Mouse (Mus musculus) fibroblast of lung, adult 2 months (primary cell): ENCODE data around the gene Rnf38.

Source experiments
- DNase-seq: peaks from one replicate; pipeline ENCODE4 v3.0.0-alpha.2; 2011; ENCODE audit warnings: low read depth

Gene Rnf38

GRCm38 (mm10) chr4:44119410-44120201 is 114.0 kb downstream of the Rnf38 start:
- DNase-seq: no peak

DNA sequence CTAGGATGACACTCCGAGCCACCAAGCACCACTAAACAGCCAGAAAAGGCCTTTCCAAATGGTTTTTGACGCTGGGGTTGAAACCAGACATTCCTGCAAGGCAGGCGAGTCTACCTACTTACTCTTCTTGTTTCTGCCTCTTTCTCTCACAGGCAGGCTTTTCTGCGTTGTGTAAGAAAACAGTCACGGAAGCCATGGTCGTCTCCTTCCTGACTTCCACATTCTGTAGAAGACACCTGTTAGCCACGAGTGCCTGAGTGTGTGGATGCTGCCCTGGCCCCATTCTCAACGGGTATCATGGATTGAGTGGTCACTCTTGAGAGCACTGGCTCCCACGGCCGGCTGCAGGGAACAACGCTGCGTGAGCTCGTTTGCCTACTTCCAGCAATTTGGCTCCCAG is 118.5 kb downstream of the Rnf38 start:
- DNase-seq: no peak

- no peak for DNase-seq
These were observed 120.0 kb downstream of the Rnf38 start for GRCm38 (mm10) chr4:44113393-44114138.

DNA sequence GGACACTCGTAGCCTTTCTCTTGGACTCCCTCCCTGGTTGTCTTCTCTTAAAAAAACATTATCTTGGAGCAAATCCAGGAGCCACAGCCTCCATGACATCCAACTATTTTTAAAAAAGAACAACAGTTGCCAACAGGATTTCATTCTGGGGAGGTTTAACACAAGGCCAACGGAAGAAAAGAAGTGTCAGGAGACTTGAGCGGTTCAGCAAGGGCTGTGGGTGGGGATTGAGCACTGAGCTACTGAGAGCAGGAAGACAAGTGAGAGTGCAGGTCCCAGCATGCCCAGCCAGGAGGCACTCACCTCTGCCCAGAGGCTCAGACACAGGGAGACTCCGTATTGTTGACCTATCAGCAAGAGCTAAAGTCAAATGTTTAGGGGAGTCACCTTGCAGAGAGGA is 120.8 kb downstream of the Rnf38 start:
- no peak for DNase-seq

DNA sequence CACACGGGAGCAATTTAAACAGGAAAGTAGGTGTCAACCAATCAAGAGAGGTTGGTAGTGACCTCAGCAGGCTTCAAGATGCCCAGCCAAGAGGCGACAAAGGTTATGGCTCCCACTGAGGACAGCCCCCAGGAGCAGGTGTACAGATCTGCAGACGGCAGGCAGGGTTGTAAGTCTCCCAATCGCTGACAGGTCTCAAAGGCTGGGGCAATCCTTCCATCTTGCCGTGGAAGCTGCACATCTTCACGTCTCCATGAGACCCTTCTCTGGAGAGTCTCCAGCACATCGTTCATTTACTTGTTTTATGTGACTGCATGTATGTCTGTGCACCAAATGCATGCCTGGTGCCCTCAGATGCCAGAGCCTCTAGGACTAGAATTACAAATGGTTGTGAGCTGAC is 122.8 kb downstream of the Rnf38 start:
- no peak for DNase-seq

GRCm38 (mm10) chr4:44108297-44108696 is 125.3 kb downstream of the Rnf38 start:
- DNase-seq: no peak

- DNase-seq: peak; percentile 35
These were observed 126.2 kb downstream of the Rnf38 start for GRCm38 (mm10) chr4:44107339-44107738.

GRCm38 (mm10) chr4:44106297-44106821 is 127.2 kb downstream of the Rnf38 start:
- no peak for DNase-seq

DNA sequence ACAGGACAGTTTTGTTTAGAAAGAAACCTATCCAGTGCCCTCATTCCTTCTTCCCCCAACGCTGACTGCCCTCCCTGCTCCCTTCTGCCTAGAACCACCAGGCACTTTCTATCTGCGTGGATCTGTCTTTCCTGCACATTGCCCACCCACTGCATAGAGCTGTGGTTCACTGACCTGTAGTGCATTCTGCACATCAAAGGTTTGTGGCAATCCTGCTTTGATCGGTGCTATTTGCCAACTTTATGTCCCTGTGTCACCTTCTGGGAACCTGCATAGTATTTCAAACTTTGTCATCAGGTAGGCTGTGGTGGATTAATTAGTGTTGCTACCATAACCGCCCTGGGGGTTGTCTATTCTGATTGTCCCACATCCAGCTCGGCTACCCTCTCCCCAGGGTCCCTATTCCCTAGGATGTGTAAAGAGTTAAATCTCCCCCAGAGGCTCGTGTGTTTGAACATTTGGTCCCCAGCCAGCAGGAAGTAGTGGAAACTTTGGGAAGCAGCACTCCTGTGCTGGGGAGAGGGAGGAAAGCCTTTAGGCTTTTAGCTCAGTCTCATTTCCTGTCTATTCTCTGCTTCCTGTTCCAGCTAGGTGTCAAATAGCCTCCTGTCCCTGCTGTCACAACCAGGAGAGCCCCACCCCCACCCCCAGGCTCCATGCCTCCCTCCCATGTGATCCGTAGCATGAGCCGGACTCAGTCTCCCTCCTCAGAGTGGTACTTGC is 129.2 kb downstream of the Rnf38 start:
- no peak for DNase-seq

DNA sequence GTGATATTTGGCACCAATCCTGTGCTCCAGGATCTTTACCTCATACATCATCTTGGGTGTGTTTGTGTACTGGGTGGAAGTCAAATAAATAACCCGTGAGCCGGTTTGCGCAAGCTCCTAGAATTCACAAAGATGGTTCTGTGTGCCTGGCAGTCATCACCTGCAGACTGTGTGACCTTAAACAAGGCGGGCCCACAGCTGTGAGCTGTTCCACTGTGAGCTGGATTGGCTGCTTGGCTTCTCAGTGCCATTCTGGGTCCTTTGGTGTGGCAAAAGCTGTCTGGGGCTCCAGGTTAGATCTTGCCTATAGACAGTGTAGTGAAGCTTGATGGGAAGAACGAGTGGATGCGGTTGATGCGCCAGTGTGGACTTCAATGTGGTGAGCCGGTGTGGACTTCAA is 130.0 kb downstream of the Rnf38 start:
- no peak for DNase-seq

DNA sequence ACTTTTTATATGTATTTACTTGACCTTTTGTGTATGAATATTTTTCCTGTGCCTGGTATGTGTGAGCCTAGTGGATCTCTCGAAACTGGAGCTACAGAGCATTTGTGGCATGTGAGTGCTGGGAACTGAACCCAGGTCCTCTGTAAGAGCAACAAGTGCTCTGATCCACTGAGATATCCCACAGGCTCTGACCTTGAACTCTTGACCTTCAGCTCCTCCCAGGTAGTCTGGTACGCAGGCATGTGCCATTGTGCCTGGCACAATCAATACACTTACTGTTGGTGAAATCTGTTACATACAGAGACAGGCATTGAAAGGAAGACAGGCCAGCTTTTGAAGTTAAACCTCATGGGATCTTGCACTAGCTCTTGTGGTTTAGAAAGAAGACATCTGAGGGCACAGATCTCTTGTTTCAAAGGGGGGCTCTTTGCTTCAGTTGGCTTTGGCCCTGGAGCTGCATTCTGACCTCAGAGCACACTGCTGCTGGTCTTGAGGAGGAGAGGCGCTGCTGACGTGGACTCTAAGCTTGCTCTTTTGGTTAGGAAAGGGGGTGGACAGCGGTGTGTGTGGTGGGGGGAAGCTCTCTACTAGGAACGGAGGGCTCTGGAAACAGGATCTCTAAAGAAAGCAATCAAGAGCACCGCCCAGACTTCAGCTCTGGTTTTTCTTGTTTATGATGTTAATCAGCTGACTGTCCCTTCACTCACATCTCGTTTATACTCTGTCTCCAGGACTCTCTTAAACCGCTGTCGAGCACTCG is 135.8 kb downstream of the Rnf38 start:
- no peak for DNase-seq

DNA sequence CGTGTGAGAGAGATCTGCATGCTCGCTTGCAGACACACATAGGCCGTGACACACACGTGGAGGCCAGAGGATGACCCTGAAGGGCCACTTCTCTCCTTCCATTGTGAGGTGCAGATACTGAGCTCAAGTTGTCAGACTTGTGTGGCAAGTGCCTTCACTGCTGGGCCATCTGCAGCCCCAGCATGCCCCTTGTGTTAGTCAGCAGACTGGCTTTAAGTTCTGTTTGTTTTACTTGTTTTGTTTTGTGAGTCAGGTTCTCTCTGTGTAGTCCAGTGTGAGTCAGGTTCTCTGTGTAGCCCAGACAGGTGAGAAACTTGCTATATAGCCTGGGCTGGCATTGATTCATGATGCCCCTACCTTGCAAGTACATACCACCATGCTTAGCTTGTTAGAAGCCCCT is 139.1 kb downstream of the Rnf38 start:
- no peak for DNase-seq

- no peak for DNase-seq
These were observed 141.2 kb downstream of the Rnf38 start for GRCm38 (mm10) chr4:44092359-44092758.

DNA sequence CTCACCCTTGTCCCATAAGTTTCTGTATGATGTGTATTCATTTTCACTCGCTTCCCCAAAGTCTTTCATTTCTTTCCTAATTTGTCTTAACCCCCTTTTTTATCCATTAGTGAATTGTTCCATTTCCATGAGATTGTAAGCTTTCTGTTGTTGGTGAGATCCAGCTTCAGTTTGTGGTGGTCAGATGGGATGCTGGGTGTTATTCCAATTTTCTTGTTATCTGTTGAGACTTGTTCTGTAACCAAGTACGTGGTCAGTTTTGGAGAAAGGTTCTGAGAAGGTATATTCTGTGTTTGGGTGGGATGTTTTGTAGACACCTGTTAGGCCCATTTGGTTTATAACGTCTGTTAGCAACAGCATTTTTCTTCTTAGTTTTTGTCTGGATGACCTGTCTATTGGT is 148.0 kb downstream of the Rnf38 start:
- no peak for DNase-seq

GRCm38 (mm10) chr4:44084602-44085325 is 148.8 kb downstream of the Rnf38 start:
- no peak for DNase-seq

GRCm38 (mm10) chr4:44083945-44084344 is 149.6 kb downstream of the Rnf38 start, which contains the start of gene Gne:
Gene Gne, minus strand, starts transcription at chr4:44084177.
- no peak for DNase-seq

- no peak for DNase-seq
These were observed 155.1 kb downstream of the Rnf38 start for GRCm38 (mm10) chr4:44078358-44078933.
